Comparison of ENCODE assay signal across 13 mouse cellular contexts in the genomic region with DNA sequence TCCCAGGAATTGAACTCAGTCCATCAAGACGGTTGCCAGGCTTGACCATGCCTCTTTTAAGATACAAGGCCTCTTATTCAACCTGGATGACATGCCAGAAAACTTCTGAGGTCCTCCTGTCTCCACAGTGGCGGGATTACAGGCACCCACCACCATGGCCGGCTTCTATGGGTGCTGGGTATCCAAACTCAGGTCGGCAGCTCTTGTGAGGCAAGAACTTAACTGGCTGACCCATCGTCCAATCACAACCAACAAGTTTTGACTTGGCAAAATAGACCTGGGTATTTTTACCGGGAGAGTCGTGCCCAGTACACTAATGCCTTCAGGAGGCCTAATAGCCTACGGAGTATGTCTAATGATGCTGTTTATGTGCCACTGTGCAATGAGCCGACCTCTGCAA.
"Had no signal": no experiment of that assay in that cellular context is flagged by ENCODE, and none has a peak within 500 bp of the region (broad histone marks: within the 10 kb centered on the region; RNA-seq: fewer than 3 reads in every experiment).

No protein-coding gene starts in this region.

- DNase-seq: kidney, adult 8-10 months; kidney, postnatal 25 days; left cerebral cortex, postnatal 4 days; lung, postnatal 10 days; lung, postnatal 4 days; thymus, postnatal 4 days had no signal

- H3K36me3 ChIP-seq: limb, embryonic 15.5 days; liver, embryonic 15.5 days; midbrain, embryonic 15.5 days; neural tube, embryonic 12.5 days had no signal

- ATAC-seq: midbrain, embryonic 15.5 days had no signal

- H3K9me3 ChIP-seq: limb, embryonic 15.5 days; liver, embryonic 15.5 days; megakaryocyte, embryonic 14.5 days; midbrain, embryonic 15.5 days; neural tube, embryonic 12.5 days had no signal

- H3K27me3 ChIP-seq: limb, embryonic 15.5 days; liver, embryonic 15.5 days; megakaryocyte, embryonic 14.5 days; midbrain, embryonic 15.5 days; neural tube, embryonic 12.5 days had no signal

- H3K27ac ChIP-seq: midbrain, embryonic 15.5 days; neural tube, embryonic 12.5 days had no signal

- H3K9ac ChIP-seq: limb, embryonic 15.5 days; liver, embryonic 15.5 days; lung, embryonic 14.5 days; midbrain, embryonic 15.5 days; neural tube, embryonic 12.5 days had no signal

- H3K4me3 ChIP-seq: limb, embryonic 15.5 days; liver, embryonic 15.5 days; midbrain, embryonic 15.5 days; neural tube, embryonic 12.5 days had no signal

- H3K4me2 ChIP-seq: limb, embryonic 15.5 days; liver, embryonic 15.5 days; lung, embryonic 14.5 days; midbrain, embryonic 11.5 days; midbrain, embryonic 15.5 days; neural tube, embryonic 12.5 days had no signal
